Mouse (Mus musculus): ENCODE measurements around the gene Fkbp6.
"Not testable (repeated sequence)": the region's sequence is repeated elsewhere in the genome, so short reads cannot be mapped to it uniquely, and the experiment has no call there.

The Fkbp6 gene

DNA sequence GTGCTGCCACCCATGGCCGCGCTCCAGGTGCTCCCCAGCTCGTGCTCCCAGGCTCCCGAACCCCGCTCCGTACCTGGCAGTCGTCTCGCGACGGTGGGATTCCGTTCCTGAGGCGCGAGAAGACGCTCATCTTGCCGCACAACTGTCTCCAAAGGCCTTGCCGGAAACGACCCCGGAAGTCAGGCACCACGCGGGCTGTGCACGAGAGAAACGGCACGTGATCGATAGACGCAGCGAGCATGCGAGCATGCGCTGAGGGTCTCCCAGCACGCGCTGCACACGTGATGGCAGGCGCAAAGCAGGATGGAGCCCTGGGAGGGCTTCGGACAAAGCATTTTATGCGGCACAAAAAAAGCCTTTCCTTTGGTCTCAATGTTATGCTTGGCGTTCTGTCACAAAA lies at the start of gene Fkbp6:
Fkbp6 (minus strand) TSS at position 183 of the 400 bp plus-strand sequence.
- DNase-seq (ENCODE audit: low read depth in 1 of 2, low spot score in 2 of 2) = no peak

- no peak for DNase-seq (ENCODE audit: low read depth in 1 of 2, low spot score in 2 of 2)
Measured at GRCm38 (mm10) chr5:135399382-135399781, 49.5 kb upstream of the Fkbp6 start.

DNA sequence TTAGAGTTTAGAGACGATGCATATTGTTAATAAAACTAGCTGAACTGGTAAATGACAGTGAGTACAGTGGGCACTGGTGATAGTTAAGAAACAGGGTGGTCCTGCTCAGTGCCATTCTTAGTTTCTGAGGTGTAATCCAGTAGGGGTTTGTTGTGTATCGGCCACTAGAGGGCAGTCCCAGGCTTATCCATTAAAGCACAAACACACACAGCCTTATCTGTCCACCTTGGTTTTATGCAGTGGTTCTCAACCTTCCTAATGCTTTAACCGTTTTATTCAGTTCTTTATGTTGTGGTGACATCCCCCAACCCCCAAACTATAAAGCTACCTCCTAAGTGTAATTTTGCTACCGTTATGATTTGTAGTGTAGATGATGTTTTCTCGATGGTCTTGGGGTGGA lies 46.0 kb upstream of the Fkbp6 start:
- DNase-seq (ENCODE audit: low read depth in 1 of 2, low spot score in 2 of 2) = no peak

DNA sequence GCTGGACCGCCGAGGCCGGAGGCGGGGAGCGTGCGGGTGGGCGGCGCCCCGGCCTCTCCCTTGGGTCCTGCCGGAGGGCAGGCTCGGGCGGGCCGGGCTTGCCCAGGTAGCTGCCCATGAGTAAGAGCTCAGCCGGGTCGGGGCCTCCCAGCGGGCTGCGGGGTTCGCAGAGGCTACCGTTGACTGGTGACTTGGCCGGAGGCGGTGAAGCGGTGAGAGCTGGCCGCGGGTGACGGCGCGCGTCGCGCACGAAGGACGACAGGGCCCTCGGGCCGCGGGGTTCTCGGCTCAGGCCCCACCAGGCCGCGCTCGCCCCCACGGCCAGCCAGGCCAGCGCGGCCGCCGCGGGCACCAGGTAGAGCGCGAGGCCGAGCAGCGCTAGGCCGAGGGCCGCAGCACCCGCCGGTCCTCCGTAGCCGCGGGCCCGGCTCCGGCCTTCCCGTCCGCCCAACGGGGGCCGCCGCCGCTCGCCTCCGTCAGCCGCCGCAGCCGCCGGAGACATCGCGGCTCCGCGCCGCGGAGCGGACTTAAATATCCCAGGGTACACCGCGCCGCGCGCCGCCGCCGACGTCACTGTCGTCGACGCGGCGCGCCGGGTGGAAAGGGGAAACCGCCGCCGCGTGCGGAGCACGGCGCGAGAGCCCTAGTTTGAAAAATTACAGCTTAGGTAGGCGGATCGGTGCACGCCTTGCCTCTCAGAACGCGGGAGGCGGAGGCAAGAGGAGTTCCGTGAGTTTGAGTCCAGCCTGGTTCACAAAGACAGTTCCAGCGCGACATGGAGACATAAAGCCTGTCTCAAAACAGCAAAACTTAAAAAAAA lies 44.4 kb upstream of the Fkbp6 start, which contains the start of gene Pom121:
Pom121 (minus strand) TSS at position 543 of the 820 bp plus-strand sequence.
- DNase-seq (ENCODE audit: low read depth in 1 of 2, low spot score in 2 of 2) = peak; percentile 41 to 68

DNA sequence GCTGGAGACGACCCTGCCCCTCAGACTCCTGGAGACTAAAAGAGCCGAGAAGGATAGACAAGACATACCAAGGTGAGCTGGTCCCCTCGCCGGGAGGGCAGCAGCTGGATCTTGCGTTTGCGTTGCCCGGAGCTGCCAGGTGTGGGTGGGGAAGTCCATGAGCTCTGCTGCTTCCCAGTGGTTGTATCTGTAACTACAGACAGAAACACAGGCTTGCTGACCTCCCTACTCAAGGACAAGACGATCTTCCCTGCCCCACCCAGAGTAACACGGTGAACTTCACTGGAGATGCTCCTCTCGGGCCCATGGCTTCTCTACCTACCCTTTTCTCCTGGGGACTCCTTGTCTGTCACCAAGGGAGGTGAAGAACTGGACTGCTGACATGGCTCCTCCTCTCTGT lies 33.9 kb upstream of the Fkbp6 start:
- no peak for DNase-seq (ENCODE audit: low read depth in 1 of 2, low spot score in 2 of 2)

DNA sequence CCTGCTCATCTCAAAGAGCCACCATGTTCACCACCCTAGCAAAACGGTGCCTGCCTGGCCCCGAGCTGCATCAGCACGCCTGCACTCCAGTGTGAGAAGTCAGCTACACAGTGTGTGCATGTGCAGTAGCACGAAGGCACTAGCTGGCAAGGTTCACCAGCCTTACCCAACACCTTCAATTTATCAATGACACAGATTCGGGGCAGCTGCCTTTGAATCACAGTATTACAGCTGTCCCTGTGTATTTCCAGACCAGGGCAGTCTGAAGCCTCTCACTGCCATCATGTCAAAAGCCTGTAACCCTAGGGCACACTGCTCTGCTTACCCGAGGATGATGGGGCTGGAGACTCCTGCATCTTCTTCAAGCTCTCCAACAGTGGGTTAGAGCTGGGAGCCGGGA lies 32.9 kb upstream of the Fkbp6 start:
- DNase-seq (ENCODE audit: low read depth in 1 of 2, low spot score in 2 of 2) = no peak

GRCm38 (mm10) chr5:135381356-135381925 lies 31.6 kb upstream of the Fkbp6 start:
- DNase-seq (ENCODE audit: low read depth in 1 of 2, low spot score in 2 of 2) = no peak

DNA sequence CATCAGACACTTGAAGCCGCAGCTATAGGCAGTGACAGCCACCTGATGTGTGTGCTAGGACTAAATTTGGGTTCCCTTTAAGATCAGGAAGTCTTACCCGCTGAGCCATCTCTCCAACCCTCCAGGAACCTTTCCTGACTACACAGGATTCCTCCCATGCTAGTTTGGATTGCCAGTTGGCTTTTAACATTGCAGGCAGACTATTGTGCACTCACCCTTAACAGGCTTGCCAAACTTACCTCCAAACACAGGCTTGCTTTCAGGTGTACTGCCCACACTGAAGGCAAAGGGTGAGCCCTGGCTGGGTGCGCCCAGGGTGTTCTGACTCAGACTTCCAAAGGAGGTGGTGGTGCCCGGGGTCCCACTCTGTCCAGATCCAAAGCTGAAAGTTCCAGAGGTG lies 30.8 kb upstream of the Fkbp6 start:
- DNase-seq (ENCODE audit: low read depth in 1 of 2, low spot score in 2 of 2) = no peak

DNA sequence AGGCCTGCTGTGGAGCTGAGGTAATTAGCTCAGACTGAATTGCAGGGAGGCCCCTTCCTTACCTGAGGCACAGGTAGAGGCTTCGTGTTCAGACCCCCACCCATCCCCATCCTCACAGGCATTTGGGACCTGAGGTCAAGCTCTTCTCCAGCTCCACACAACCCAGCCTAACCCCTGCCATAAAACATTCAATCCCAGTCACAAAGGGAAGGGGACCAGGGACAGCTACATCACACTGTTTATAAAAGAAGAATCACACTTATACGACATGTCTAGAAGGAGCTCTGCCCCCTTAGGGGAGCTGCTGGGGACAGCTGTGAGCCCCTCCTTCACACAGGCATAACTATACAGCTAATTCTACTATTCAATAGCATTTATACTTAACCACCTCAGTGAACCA lies 26.5 kb upstream of the Fkbp6 start:
- DNase-seq (ENCODE audit: low read depth in 1 of 2, low spot score in 2 of 2) = no peak

GRCm38 (mm10) chr5:135375167-135375566 lies 25.3 kb upstream of the Fkbp6 start:
- no peak for DNase-seq (ENCODE audit: low read depth in 1 of 2, low spot score in 2 of 2)

DNA sequence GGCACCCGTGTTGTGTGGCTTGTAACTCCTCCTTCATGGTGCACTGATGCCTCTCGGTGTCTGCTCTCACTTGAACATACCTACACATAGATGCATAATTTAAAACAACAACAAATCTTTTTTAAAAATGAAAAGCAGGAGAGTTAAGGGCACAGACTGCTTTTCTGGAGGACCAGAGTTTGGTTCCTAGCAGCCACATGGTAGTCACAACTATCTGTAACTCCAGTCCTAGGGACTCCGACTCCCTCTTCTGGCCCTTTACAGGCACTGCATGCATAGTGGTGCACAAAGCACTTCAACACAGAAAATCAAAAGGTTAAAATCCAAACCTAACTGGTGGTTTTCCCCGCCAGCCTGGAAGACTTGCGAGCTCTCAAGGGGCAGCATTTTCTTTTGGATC lies 23.8 kb upstream of the Fkbp6 start:
- DNase-seq (ENCODE audit: low read depth in 1 of 2, low spot score in 2 of 2) = no peak

DNA sequence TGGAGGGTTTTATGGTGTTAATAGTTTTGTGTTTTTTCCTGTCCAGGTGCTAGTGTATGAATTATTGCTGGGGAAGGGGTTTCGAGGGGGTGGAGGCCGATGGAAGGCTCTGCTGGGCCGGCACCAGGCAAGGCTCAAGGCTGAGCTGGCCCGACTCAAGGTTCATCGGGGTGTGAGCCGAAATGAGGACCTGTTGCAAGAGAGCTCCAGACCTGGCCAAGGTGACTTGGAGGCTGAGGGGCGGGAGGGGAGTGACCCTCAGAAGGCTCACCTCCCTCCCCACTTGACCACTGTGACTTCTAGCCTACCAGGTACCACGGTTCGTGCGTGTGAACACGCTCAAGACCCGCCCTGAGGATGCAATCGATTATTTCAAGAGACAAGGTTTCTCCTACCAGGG lies 21.4 kb upstream of the Fkbp6 start:
- no peak for DNase-seq (ENCODE audit: low read depth in 1 of 2, low spot score in 2 of 2)

- peak; percentile 72 to 88 for DNase-seq (ENCODE audit: low read depth in 1 of 2, low spot score in 2 of 2)
Measured at GRCm38 (mm10) chr5:135369787-135370654, 20.2 kb upstream of the Fkbp6 start, which contains the start of gene Nsun5. Nsun5 (plus strand) TSS chr5:135369953.

DNA sequence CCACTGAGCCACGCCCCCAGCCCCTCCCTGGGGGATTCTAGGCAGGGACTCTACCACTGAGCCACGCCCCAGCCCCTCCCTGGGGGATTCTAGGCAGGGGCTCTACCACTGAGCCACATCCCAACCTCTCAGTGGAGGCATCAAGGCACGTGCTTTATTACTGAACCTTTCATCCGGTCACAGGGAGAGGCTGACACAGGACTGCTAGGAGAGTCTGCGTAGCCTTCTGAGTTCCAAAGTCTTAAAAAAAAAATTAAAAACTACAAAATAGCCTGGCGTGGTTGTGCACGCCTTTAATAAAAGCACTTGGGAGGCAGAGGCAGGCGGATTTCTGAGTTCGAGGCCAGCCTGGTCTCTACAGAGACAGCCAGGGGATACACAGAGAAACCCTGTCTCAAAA lies 19.4 kb upstream of the Fkbp6 start:
- DNase-seq (ENCODE audit: low read depth in 1 of 2, low spot score in 2 of 2) = not testable (repeated sequence)

DNA sequence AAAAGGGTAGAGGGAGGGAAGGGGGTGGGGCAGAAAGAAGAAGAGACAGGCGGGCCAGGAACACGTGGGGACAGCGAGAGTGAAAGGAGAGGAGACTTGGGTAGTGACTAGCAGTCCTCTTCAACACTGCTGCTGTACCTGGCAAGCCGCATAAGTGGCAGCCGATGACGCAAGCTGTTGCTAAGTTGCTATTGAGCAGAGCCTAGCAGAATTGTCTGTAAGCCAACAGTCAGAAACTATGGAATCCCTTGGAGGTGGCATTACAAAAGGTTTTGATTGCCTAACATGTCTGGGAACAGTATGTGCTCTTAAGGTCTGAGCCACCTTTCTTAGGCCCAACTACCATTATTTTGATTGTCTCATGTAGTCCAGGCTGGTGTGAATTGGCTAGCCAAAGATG lies 18.5 kb upstream of the Fkbp6 start:
- no peak for DNase-seq (ENCODE audit: low read depth in 1 of 2, low spot score in 2 of 2)

DNA sequence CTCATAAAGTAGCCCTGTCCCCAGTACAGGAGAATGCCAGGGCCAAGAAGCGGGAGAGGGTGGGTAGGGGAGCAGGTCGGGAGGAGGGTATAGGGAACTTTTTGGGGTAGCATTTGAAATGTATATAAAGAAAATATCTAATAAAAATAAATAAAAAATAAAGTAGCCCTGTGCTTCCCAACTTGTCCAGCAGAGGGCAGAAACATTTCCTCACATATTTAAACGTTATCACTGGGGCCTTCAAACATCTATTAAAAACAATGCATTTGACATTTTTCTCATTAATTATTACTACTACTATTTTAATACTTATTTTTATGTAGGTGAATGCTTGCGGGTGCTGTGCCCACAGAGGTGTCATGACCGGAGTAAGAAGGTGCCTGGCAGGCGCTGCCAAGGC lies 18.0 kb upstream of the Fkbp6 start:
- DNase-seq (ENCODE audit: low read depth in 1 of 2, low spot score in 2 of 2) = no peak

GRCm38 (mm10) chr5:135363540-135363939 lies 13.7 kb upstream of the Fkbp6 start:
- no peak for DNase-seq (ENCODE audit: low read depth in 1 of 2, low spot score in 2 of 2)

GRCm38 (mm10) chr5:135362572-135362971 lies 12.7 kb upstream of the Fkbp6 start:
- DNase-seq (ENCODE audit: low read depth in 1 of 2, low spot score in 2 of 2) = no peak

DNA sequence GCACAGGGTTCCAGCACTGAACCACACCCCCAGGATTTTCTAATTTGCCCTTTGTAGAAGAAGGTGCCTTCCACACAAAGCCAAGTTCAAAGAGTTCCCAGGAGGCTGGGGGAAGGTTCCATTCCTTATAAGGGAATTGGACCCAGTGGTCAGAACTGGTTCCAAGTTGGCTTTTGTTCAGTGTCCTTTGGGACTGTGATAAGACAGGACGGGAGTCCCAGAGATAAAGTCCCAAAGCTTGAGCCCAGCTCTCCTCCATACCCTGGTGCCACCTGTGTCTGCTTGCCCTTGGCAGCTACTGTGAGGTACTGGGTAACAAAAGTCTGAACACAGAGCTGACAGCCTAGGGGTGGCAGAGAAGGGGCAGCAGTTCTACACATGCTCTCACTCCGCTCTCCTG lies 9.9 kb upstream of the Fkbp6 start:
- DNase-seq (ENCODE audit: low read depth in 1 of 2, low spot score in 2 of 2) = no peak

DNA sequence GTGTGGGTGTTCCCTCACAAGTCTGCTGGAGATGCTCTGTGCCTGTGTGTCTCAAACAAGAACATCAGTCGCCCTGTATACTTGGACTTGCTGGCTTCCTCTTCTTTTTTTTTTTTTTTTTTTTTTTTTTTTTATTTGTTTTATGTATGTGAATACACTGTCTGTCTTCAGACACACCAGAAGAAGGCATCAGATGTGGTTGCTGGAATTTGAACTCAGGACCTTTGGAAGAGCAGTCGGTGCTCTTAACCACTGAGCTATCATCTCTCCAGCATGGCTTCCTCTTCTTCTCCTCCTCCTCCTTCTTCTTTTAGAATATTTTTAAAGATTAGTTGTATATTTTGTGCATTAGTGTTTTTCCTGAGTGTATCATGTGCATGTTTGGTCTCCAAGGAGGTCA lies 7.7 kb upstream of the Fkbp6 start:
- no peak for DNase-seq (ENCODE audit: low read depth in 1 of 2, low spot score in 2 of 2)

DNA sequence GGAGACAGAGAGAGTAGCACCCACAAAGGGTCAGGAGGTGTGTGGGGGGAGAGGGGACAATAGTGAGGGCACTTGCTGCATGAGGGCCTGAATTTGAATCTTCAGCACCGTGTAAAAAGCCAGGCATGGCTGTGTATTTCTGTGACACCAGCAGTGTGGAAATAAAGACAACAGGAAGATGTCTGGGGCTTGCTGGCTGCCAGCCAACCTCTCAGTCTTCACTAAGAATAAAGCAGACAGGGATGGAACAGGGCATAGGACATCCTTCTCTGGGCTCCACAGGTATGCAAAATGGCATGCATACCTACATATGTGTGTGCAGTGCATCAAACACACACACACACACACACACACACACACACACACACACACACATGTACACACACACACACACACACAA lies 6.2 kb upstream of the Fkbp6 start:
- DNase-seq (ENCODE audit: low read depth in 1 of 2, low spot score in 2 of 2) = no peak

DNA sequence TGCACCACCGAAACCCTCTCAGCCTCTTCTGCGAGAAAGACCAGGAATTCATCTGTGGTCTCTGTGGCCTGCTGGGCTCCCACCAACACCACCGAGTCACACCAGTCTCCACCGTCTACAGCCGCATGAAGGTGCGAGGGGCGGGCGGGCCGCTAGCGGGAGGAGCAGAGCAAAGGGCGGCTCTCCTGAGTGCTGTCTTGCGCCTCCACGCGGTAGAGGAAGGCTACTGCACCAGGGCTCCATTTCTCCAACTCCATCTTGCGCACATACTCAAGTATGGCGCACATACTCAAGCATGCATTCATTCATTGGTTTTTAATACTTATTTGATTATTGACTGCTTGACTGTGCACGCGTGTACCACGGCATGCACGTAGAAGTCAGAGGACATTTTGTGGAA lies 3.7 kb upstream of the Fkbp6 start:
- no peak for DNase-seq (ENCODE audit: low read depth in 1 of 2, low spot score in 2 of 2)

Measured in monocyte, adult 2 months (primary cell).